Mouse (Mus musculus) v-Abl transformed pro-B cells (cell line): ENCODE data around the gene Rab11fip4.

Source experiments
- in situ Hi-C, 2 experiments: fragments of 400-800 bp; cut with MboI; formaldehyde crosslinking; loops; one replicate each; pipeline ENCODE4 v1.15.1; 2025; ENCODE audit not compliant: unreplicated experiment in 2 of 2

The Rab11fip4 gene

GRCm38 (mm10) chr11:79612046-79612600, 21.1 kb downstream of the Rab11fip4 start:
- in situ Hi-C loops = loop anchor here in 1 of 2 experiments (25.0 kb wide), 1 partner anchor 2000 kb away; no protein-coding TSS in a partner anchor

DNA sequence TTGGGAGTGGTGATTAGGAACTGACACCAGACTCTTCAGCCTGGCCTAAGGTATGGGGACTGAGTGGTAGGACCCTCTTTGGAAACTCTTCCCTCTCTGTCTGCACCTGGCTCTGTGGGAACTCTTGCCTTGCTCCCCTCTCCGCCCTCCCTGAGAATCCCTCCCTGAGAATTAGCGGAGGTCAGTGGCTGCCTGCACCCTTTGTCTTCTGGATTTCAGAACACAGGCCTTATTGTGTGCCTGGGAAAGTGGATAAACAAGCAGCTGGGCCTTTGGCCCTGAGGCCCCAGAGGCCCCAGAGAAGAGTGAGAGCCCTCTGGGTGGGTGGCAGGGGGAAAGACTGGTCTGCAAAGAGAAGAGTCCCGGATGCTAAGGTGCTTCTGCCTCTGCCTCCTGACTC, 22.1 kb downstream of the Rab11fip4 start:
- in situ Hi-C loops = loop anchor here in 1 of 2 experiments (25.0 kb wide), 1 partner anchor 1999 kb away; no protein-coding TSS in a partner anchor

DNA sequence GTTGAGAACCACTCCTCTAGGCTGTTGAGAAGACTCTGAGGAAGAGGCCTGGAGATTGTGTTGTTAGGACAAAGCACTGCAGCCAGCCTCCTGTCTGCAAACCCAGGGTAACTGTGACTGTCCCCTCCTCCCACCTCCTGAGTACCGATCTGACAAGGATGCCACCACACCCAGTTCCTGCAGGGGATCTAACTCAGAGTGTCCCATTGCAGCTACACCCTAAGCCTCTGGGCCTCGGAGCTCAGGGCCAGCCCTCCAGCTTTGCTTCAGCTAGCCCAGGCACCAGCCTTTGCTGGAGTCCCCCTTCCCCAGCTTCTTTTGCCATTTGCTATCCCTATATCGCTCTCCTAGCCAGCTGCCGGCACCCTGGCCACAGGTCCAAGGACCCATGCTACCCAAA, 22.7 kb downstream of the Rab11fip4 start:
- in situ Hi-C loops = loop anchor here in 1 of 2 experiments (25.0 kb wide), 1 partner anchor 1999 kb away; no protein-coding TSS in a partner anchor

DNA sequence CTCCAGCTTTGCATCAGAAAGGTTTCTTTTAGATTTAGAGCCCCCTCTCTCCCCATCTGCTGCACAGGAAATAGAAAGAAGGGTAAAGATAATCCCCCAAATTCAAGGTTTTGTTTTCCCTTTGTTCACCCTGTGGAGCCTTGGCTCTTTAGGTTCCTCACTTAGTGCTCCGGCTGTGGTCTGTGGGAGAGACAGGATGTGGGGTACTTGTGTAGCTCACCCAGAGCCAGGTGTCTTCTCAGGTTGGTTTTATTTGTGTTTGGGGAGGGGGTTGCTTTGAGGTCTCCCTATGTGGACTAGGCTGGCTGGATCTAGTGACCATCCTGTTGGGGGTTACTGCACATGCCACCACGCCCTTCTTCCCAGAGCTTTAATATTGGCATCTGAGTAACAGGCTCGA, 23.9 kb downstream of the Rab11fip4 start:
- in situ Hi-C loops = loop anchor here in 1 of 2 experiments (25.0 kb wide), 1 partner anchor 1997 kb away; no protein-coding TSS in a partner anchor

GRCm38 (mm10) chr11:79615871-79616270, 24.9 kb downstream of the Rab11fip4 start:
- in situ Hi-C loops = loop anchor here in 1 of 2 experiments (25.0 kb wide), 1 partner anchor 1996 kb away; no protein-coding TSS in a partner anchor

DNA sequence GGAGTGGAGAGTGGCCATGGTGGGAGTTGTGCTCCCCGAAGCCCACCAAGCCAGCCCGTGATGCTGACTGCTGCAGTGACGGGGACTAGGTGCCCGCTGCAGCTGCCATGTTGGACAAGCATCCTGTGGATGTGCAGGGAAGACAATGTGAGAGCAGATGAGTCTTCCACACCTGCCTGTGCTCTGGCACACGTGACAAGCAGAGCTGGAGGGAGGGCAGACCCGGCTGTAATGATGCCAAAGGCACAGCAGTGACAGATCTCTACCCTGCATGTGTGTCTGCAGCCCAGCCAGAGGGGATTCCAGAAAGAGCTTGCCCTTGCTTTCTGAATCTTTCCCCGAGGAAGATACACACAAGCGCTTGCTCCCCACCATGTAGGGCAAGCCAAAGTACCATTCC, 27.0 kb downstream of the Rab11fip4 start:
- in situ Hi-C loops = loop anchor here in 1 of 2 experiments (25.0 kb wide), 1 partner anchor 1994 kb away; no protein-coding TSS in a partner anchor

DNA sequence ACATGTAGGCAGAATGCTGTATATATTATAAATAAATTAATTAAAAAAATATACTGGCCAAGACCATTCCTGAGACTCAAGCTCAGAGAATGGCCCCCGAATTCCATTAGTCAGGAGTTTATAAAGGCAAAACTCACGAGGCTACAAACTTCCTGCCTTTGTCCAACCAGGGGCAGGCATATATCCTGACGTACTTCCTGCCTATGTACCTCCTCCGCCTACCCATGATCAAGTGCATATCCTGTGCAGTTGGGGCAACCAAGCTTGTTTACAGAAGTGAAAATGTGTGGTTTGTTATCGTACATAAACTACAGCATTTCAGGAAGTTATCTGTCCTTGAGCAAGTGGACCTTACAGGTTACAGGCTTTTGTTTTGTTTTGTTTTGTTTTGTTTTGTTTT, 32.0 kb downstream of the Rab11fip4 start:
- in situ Hi-C loops = loop anchor here in 1 of 2 experiments (5.0 to 25.0 kb wide), 2 partner anchors 49 to 1989 kb away; no protein-coding TSS in a partner anchor

DNA sequence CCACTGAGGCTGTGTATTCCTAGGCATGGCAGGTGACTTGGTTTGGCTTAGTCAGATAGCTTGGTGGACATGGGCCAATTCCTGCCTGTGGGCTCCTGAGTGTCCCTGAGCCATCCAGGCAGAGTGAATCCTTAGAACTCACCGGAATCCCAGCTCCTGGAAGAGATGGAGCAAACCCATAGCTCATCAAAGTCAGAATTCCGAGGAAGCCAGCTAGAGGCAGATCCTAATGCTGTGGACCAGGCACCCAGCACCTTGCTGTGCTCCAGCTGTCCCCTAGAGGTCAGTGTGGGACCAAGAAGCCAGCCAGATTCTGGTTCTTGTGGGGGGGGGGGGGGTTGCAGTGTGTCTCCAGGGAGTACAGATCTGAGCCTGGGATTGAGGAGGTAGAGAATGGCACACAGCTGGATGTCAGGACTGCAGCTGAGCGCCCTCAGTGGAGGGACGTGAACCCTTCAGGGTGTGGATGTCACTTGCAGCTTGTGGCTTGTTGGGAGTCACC, 33.8 kb downstream of the Rab11fip4 start:
- in situ Hi-C loops = loop anchor here (5.0 to 25.0 kb wide), 2 partner anchors 47 to 1987 kb away; no protein-coding TSS in a partner anchor

DNA sequence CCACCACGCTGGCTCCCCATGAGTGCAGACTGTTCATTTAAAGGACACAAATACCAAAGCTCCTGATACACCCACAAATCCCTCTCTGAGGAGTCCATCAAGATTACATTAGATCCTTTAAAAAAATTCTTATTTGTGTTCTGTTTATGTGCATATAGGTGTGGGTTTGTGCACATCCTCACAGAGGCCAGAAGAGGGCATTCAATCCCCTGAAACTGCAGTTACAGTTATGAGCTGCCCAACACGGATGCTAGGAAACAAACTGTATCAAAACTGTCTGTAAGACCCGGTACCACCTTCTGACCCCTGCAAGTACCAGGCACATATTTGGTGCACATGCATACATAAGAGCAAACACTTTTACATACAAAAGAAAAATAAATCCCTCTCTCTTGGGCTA, 37.7 kb downstream of the Rab11fip4 start:
- in situ Hi-C loops = loop anchor here in 1 of 2 experiments (5.0 kb wide), 1 partner anchor 44 kb away; no protein-coding TSS in a partner anchor

- in situ Hi-C loops = loop anchor here in 1 of 2 experiments (5.0 kb wide), 1 partner anchor 42 kb away; no protein-coding TSS in a partner anchor
Observed at GRCm38 (mm10) chr11:79629752-79630374, 38.9 kb downstream of the Rab11fip4 start.

DNA sequence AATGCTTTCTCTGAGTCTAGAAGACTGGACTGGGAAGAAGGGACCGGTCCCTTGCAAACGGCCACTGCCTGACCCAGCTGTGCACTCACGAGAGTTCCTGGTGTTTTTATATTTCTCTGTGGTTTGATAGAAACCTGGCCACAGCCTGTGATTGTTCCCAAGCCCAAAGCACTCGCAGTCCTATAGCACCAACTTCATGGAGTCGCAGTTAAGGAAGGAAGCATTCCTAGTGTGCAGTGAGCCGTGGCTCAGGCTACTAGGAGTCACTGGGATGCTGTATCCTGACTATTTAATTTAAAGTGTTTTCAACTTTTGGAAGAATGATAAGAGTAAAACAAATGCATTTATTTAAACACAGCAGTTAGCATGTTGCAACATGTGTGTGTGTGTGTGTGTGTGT, 39.5 kb downstream of the Rab11fip4 start:
- in situ Hi-C loops = no loop called here

- in situ Hi-C loops = no loop called here
Observed at GRCm38 (mm10) chr11:79633366-79633765, 42.4 kb downstream of the Rab11fip4 start.

DNA sequence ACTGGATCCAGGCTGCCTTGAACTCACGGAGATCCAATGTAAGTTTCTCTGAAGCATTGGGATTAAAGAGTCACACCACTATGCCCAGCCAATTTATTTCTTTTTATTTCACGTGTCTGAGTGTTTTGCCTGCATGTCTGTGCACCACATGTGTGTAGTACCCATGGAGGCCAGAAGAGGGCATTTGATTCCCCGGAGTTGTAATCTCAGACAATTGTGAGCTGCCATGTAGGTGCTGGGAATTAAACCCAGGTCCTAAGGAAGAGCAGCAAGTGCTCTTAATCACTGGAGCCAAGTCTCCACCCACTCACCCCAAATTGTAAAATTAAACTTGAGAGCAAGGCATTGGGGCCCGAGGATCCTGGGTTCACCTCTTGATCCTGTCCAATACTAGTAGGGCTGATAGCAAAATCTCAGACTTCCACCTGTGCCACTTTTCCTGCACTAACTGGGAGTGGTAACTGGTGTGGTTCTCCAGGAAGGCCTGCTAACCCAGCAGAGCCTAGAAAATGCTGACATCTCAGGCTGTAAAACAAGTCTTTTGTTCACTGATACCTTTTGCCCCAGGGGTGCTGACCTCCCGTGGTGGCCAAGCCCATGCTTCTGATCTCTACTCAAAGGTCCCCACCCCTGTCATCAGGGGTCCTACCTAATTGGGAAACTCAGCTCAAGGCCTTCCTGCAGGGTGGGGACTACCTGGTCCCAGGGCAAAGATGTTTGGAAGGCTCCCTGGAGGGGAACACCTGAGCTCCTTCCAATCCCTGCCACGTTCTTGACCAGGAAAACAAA, 44.8 kb downstream of the Rab11fip4 start:
- in situ Hi-C loops = no loop called here

GRCm38 (mm10) chr11:79636481-79636880, 45.5 kb downstream of the Rab11fip4 start:
- in situ Hi-C loops = no loop called here

DNA sequence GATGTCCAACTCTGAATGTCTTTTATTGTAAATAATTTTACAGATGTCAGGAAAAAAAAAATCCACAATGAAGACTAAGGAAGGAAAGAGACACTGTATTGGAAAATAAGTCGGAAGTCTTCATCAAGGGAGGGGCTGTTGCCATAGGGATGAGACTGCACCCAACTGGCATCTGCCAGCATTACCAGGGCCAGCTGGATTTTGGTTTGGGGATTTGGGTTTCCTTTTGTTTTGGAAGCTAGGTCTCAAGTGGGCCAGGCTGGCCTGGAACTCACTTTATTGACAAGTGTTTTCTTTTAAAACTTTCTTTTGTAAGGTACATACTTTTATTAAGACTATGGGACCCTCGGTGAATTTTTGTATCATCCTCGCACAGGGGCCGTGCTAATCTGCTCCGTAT, 47.7 kb downstream of the Rab11fip4 start:
- in situ Hi-C loops = no loop called here

- in situ Hi-C loops = no loop called here
Observed at GRCm38 (mm10) chr11:79640940-79641733, 50.1 kb downstream of the Rab11fip4 start.

GRCm38 (mm10) chr11:79643730-79644129, 52.7 kb downstream of the Rab11fip4 start:
- in situ Hi-C loops = no loop called here

GRCm38 (mm10) chr11:79644717-79645191, 53.7 kb downstream of the Rab11fip4 start:
- in situ Hi-C loops = no loop called here

GRCm38 (mm10) chr11:79646026-79646425, 55.0 kb downstream of the Rab11fip4 start:
- in situ Hi-C loops = no loop called here
